Mouse (Mus musculus) spleen, adult 2 months (tissue): ENCODE measurements at regions not wholly inside any gene's neighbourhood (a gene's known extent, or its start where the extent isn't known, plus 50 kb on each side); places are given as distances from the start of the nearest gene placed in this dataset.

Experiments
- DNase-seq, 2 experiments: peaks; one replicate each; pipeline versions ENCODE4 v3.0.0 to v3.0.0-alpha.2; 2012 to 2021; ENCODE audit warnings: low spot score in 2 of 2, low read depth in 1 of 2
- H3K27ac ChIP-seq: fragments of 200-500 bp; 2 replicates; pipeline ENCODE4 v1.5.1; 2012; ENCODE audit warnings: low read length, inconsistent platforms; ENCODE audit not compliant: insufficient read depth
- H3K27me3 ChIP-seq: fragments of 200-500 bp; 2 replicates; pipeline ENCODE4 v1.6.1; 2012; ENCODE audit warnings: mild to moderate bottlenecking, moderate library complexity, low read length, inconsistent platforms; ENCODE audit not compliant: control insufficient read depth, insufficient read depth
- H3K36me3 ChIP-seq: fragments of 200-500 bp; 2 replicates; pipeline ENCODE4 v1.6.1; 2012; ENCODE audit warnings: mild to moderate bottlenecking, low read length, inconsistent platforms; ENCODE audit not compliant: control insufficient read depth, insufficient read depth
- H3K4me1 ChIP-seq: fragments of 200-500 bp; 2 replicates; pipeline ENCODE4 v1.6.1; 2011; ENCODE audit warnings: inconsistent platforms; ENCODE audit not compliant: control insufficient read depth, insufficient read depth, insufficient read length
- H3K4me3 ChIP-seq: fragments of 200-500 bp; 2 replicates; pipeline ENCODE4 v1.5.1; 2011; ENCODE audit warnings: mild to moderate bottlenecking, inconsistent platforms; ENCODE audit not compliant: insufficient read depth, insufficient read length; ENCODE audit errors: extremely low read depth
- CTCF ChIP-seq: fragments of 200-500 bp; IDR thresholded peaks from 2 replicates; pipeline ENCODE4 v1.5.1; 2011; ENCODE audit warnings: mild to moderate bottlenecking, inconsistent platforms; ENCODE audit not compliant: insufficient read depth, insufficient read length, insufficient replicate concordance; ENCODE audit errors: extremely low read depth
- POLR2A ChIP-seq: fragments of 200-500 bp; IDR thresholded peaks from 2 replicates; pipeline ENCODE4 v1.6.1; 2011; ENCODE audit warnings: low read depth, low read length, inconsistent platforms
- WGBS: fragments of 180-500 bp; shearing (Covaris S2); methylation state at CpG from one replicate; pipeline ENCODE4 v1.1.7; 2018; 5-methylcytosine and 5-hydroxymethylcytosine counted together

DNA sequence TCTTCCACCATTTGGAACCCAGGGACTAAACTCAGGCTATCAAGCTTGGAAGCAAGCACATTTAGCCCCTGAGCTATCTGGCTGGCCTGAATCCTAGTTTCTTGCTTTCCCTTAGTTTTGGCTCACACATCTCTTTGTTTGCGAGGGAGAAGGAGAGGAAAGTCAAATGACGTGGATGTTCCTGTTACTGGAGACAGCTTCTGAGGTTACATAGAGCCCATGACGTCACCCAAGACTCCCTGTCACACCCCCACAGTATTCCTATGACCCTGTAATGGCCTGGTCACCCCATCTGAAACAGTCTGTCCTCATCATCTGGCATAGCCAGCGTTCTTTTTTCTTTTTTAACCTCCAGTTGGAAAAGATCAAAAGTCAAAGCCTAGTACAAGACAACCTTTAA lies 400.1 kb upstream of the Jarid2 start:
- Histone ChIP-seq H3K27me3 (no peaks in the 10 kb centered on the region), H3K4me1 (no peaks in the 10 kb centered on the region), H3K36me3 (no peaks in the 10 kb centered on the region), H3K27ac (no peak overlapping the region), H3K4me3 (no peak overlapping the region)
- 72% methylated on average over 4 of the region's 4 CpGs for WGBS
- TF ChIP-seq POLR2A (no peak), CTCF (no peak)
- DNase-seq: no peak

DNA sequence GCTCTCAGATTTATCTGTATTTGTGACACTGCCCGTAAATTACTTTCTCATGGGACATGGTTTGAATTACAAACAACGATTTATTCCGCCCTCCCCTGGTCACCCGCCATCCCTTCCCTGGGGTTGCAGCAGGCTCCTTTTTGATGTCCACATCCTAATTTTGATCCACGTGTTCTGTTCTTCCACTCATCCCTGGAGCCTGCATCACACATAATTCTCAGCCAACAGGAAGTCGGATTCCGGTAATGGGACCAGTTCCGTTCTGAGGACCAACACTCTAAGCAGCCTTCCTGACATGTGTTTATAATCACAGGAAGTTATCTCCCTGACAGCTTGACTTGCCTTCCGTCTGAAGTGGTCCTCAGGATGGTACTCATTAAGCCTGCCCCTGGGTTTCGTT lies 399.6 kb upstream of the Jarid2 start:
- 79% methylated on average over 10 of the region's 10 CpGs for WGBS
- TF ChIP-seq POLR2A (no peak), CTCF (no peak)
- no peak overlapping the region for H3K4me3 ChIP-seq

DNA sequence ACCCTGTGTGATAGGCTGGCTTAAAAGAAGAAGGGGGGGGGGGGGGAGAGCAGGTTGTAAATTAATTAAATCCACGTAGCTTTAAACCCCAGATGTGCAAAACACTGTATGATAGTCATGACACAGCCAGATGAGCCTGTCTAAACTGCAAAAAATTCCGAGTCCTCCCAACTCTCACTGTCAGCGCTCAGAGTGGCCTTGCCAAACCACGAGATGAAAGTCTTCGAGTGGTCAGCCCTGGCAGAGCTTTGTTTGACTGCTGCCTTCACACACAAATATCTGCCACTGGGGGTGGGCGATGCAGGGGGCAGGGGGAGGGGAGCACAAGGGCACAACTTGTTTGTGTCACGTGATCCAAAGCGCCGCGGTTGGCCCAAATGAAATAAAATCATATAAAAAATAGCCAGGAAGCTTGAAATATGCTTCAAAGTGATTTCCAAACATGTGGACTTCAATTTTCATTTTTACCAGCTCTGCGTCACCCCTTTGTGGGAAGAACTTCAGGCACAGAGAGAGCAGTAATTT lies 396.5 kb upstream of the Jarid2 start:
- DNase-seq: no peak
- WGBS: 85% methylated on average over 11 of the region's 11 CpGs
- TF ChIP-seq CTCF: no peak
- no peak for TF ChIP-seq POLR2A
- Histone ChIP-seq H3K4me3 (no peak overlapping the region), H3K36me3 (no peaks in the 10 kb centered on the region), H3K27me3 (no peaks in the 10 kb centered on the region), H3K27ac (no peak overlapping the region), H3K4me1 (no peaks in the 10 kb centered on the region)

More for the DNA sequence above, 399.6 kb upstream of the Jarid2 start:
- no peaks in the 10 kb centered on the region for H3K27me3 ChIP-seq
- H3K4me1 ChIP-seq: no peaks in the 10 kb centered on the region
- no peaks in the 10 kb centered on the region for H3K36me3 ChIP-seq
- no peak for DNase-seq
- H3K27ac ChIP-seq: no peak overlapping the region

DNA sequence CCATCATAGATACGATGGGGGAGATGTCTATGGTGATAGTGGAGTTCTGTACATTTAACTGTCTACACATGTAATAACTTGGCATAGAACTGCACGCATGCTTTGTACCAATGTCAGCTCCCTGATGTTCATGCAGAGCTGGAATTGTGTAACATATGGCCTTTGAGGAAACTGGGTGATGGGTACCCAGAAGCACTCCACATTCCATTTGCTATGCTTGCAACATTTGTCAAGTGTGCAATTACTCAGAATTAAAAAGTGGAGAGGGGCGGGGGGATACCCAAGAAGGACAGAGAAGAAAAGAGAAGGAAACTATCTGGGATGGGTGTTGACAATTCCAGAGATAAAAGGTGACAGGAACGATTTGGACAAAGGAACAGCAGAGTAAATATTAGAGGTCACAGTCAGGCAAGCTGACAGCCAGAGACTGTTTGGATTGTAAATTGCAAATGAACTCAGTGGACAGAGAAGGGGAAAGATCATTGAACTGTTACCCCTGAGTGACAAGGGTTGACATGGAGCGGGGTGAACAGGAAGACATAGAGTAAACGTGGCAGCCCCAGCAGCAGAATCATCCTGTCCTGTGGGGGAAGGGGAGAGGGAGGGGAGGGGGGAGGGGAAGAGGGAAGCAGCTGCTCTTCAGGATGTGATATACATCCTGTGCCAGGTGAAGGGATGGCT lies 390.1 kb upstream of the Jarid2 start:
- no peak for TF ChIP-seq CTCF
- no peak for TF ChIP-seq POLR2A
- Histone ChIP-seq H3K36me3 (no peaks in the 10 kb centered on the region), H3K4me1 (peaks cover 2% of the 10 kb centered on the region; the same call in 1 of the 2 replicates), H3K4me3 (no peak overlapping the region), H3K27me3 (no peaks in the 10 kb centered on the region), H3K27ac (no peak overlapping the region)
- WGBS: 48% methylated on average over 6 of the region's 6 CpGs
- DNase-seq: no peak

DNA sequence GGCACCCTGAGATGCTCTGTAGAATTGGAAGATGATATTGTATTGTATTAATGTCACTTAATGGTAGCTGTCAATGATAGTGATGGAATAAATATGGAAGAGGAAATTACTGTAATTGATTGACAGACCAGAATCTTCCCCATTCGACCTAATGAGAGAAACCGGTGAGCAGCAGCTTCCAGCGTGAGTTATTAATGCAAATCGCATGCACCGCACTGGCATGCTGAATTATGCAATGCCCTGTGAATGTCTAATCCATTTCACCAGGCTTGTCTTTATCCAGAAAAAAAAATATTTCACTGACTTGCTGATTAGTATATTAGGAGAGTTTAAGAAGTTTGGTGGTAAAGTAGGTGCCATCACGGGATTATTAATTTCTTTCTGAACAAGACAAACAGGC lies 384.2 kb upstream of the Jarid2 start:
- Histone ChIP-seq H3K27ac (no peak overlapping the region), H3K36me3 (no peaks in the 10 kb centered on the region), H3K4me1 (no peaks in the 10 kb centered on the region; the same call in 1 of the 2 replicates), H3K4me3 (no peak overlapping the region), H3K27me3 (no peaks in the 10 kb centered on the region)
- 85% methylated on average over 6 of the region's 6 CpGs for WGBS
- DNase-seq: no peak
- TF ChIP-seq POLR2A: no peak
- TF ChIP-seq CTCF: no peak

DNA sequence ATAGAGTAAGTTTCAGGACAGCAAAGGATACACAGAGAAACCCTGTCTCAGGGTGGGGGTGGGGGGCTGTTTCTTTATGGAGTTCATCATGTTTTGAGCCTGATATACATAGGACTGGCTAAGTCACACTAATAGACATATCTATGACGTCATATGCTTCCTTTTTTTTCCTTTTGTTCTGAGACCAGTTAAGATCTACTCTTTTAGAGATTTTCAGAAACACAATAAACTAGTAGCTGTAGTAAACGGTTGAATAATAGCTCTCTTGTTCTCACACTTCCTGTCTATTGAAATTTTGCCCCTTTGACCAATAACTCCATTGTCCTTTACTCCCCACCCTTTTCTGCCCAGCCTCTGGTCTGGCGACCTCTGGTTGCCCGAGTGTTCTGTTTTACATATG lies 382.6 kb upstream of the Jarid2 start:
- Histone ChIP-seq H3K27me3 (no peaks in the 10 kb centered on the region), H3K36me3 (no peaks in the 10 kb centered on the region), H3K4me1 (no peaks in the 10 kb centered on the region; the same call in 1 of the 2 replicates), H3K4me3 (no peak overlapping the region), H3K27ac (no peak overlapping the region)
- WGBS: 80% methylated on average over 4 of the region's 4 CpGs
- DNase-seq: no peak
- no peak for TF ChIP-seq CTCF
- TF ChIP-seq POLR2A: no peak

DNA sequence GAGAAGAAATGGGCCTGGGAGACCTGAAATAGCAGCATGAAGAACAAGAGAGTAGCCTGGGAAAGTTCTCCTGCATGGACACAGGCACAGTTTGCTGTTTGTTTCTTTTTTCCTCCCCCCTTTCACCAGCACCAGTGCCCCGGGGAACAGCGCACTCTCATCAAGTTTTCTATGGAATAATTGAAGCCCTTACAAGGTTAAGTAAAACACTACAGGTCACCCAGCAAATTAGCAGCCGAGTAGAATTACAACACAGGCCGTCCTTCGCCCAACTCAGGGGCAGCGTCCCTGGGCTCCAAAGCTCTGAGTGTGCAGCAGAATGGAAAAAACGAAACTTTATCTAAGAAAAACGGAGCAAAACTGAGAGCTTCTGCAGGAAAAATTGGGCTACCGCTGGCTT lies 381.6 kb upstream of the Jarid2 start:
- no peaks in the 10 kb centered on the region for H3K36me3 ChIP-seq
- no peaks in the 10 kb centered on the region for H3K27me3 ChIP-seq
- no peak for DNase-seq
- H3K4me1 ChIP-seq: no peaks in the 10 kb centered on the region; the same call in 1 of the 2 replicates
- 88% methylated on average over 9 of the region's 9 CpGs for WGBS
- H3K4me3 ChIP-seq: no peak overlapping the region
- H3K27ac ChIP-seq: no peak overlapping the region
- TF ChIP-seq CTCF: no peak
- no peak for TF ChIP-seq POLR2A
